Mouse (Mus musculus): ENCODE measurements around the gene Scyl3. TPM values are rescaled to one million over a fixed set of nuclear protein-coding genes. Genes with fewer than 3 reads are reported as not detected.

Scyl3 gene
- polyA plus RNA-seq, 1 experiment from 2014 or later = 16.3 TPM

DNA sequence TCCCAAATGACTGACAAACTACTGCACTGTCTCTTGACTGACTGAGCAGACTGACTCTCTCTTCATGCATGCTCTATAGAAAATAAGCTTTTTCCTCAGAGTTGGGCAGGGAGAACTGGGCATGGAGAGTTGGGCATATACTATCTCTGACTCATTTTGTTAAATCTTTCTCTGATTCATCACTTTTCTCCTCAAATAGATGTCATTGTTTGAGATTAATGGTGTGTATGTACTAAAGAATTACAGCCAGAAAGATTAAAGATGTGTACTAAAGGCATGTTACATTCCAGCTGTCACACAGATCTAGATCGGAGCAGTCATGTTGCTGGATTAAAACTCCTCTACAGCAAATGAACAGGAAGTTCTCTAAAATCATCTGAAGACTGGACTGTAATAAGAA lies 45.6 kb downstream of the Scyl3 start:
- 79% methylated on average over 1 of the region's 1 CpGs for WGBS
- Histone ChIP-seq H3K4me3 (no peak overlapping the region), H3K9ac (no peak overlapping the region), H3K27me3 (no peaks in the 10 kb centered on the region), H3K9me3 (no peaks in the 10 kb centered on the region), H3K27ac (no peak overlapping the region), H3K36me3 (peaks cover 10% of the 10 kb centered on the region), H3K4me1 (no peaks in the 10 kb centered on the region), H3K4me2 (no peak overlapping the region)
- ATAC-seq (ENCODE audit: borderline replicate concordance, extremely low read depth, low FRiP score, low TSS enrichment) = no peak

- WGBS = 86% methylated on average over 2 of the region's 2 CpGs
Measured at GRCm38 (mm10) chr1:163975088-163975487, 46.2 kb downstream of the Scyl3 start.

GRCm38 (mm10) chr1:163976515-163976914 lies 47.6 kb downstream of the Scyl3 start:
- ATAC-seq (ENCODE audit: borderline replicate concordance, extremely low read depth, low FRiP score, low TSS enrichment) = no peak
- no peak overlapping the region for H3K9ac ChIP-seq
- H3K27ac ChIP-seq = no peak overlapping the region
- no peaks in the 10 kb centered on the region for H3K27me3 ChIP-seq
- 82% methylated on average over 1 of the region's 1 CpGs for WGBS
- H3K4me2 ChIP-seq = no peak overlapping the region
- H3K4me1 ChIP-seq = no peaks in the 10 kb centered on the region
- no peak overlapping the region for H3K4me3 ChIP-seq
- H3K36me3 ChIP-seq = peaks cover 17% of the 10 kb centered on the region
- no peaks in the 10 kb centered on the region for H3K9me3 ChIP-seq

More at GRCm38 (mm10) chr1:163975088-163975487, 46.2 kb downstream of the Scyl3 start:
- Histone ChIP-seq H3K4me2 (no peak overlapping the region), H3K36me3 (peaks cover 16% of the 10 kb centered on the region), H3K4me3 (no peak overlapping the region), H3K4me1 (no peaks in the 10 kb centered on the region), H3K27me3 (no peaks in the 10 kb centered on the region), H3K27ac (no peak overlapping the region), H3K9ac (no peak overlapping the region), H3K9me3 (no peaks in the 10 kb centered on the region)
- no peak for ATAC-seq (ENCODE audit: borderline replicate concordance, extremely low read depth, low FRiP score, low TSS enrichment)

GRCm38 (mm10) chr1:163992371-163992770 lies 63.5 kb downstream of the Scyl3 start:
- Histone ChIP-seq H3K4me3 (no peak overlapping the region), H3K4me2 (no peak overlapping the region), H3K9ac (no peak overlapping the region), H3K9me3 (no peaks in the 10 kb centered on the region), H3K36me3 (no peaks in the 10 kb centered on the region), H3K27ac (no peak overlapping the region), H3K27me3 (no peaks in the 10 kb centered on the region), H3K4me1 (peaks cover 7% of the 10 kb centered on the region)
- ATAC-seq (ENCODE audit: borderline replicate concordance, extremely low read depth, low FRiP score, low TSS enrichment) = no peak
- WGBS = 82% methylated on average over 4 of the region's 4 CpGs

DNA sequence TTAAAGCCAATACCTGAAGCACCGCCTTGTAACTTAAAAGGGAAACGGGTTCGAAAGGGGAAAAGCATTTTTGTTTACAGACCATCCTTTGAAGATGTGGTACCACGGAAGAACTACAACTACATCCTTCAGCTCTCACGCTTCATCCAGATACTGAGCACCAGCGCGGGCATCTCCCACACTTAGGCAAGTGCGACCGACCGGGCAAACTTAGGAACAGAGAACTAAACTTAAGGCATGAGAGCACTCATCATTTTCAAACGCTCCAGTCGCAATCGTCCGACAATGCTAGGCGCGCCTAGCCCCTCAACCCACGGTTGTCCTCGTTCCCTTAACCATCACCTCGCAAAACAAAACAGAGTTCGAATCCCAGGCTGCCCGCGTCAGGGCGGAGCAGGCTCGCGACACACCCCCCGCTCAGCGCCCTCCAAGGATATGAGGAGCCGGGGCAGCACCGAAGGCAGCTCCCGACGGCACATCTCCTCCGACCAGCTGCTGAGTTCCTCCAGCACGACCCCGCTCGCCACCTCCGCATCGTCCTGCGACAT lies 65.3 kb downstream of the Scyl3 start:
- Histone ChIP-seq H3K4me2 (peak overlapping the region; percentile 59), H3K36me3 (no peaks in the 10 kb centered on the region), H3K9me3 (no peaks in the 10 kb centered on the region), H3K27ac (peak overlapping the region; percentile 57), H3K4me3 (peak overlapping the region; percentile 72), H3K9ac (peak overlapping the region; percentile 73), H3K4me1 (peaks cover 7% of the 10 kb centered on the region), H3K27me3 (no peaks in the 10 kb centered on the region)
- ATAC-seq (ENCODE audit: borderline replicate concordance, extremely low read depth, low FRiP score, low TSS enrichment) = peak; percentile 36
- 1% methylated on average over 38 of the region's 38 CpGs for WGBS

- Histone ChIP-seq H3K9me3 (no peaks in the 10 kb centered on the region), H3K36me3 (no peaks in the 10 kb centered on the region), H3K4me1 (peaks cover 7% of the 10 kb centered on the region), H3K4me2 (peak within 1 kb of the TSS; percentile 59), H3K27ac (peak within 1 kb of the TSS; percentile 65), H3K4me3 (peak within 1 kb of the TSS; percentile 72), H3K27me3 (no peaks in the 10 kb centered on the region), H3K9ac (peak within 1 kb of the TSS; percentile 73)
- ATAC-seq (ENCODE audit: borderline replicate concordance, extremely low read depth, low FRiP score, low TSS enrichment) = peak; percentile 97
- WGBS = 2% methylated on average over 43 of the region's 43 CpGs
Measured at GRCm38 (mm10) chr1:163994721-163995608, 66.1 kb downstream of the Scyl3 start, which contains the start of the genes BC055324 and Mettl18. TSS of gene BC055324 (minus strand) at chr1:163994796. TSS of gene Mettl18 (plus strand) at chr1:163994889.

- no peak for ATAC-seq (ENCODE audit: borderline replicate concordance, extremely low read depth, low FRiP score, low TSS enrichment)
- Histone ChIP-seq H3K4me3 (peak overlapping the region; percentile 72), H3K27ac (no peak overlapping the region), H3K36me3 (no peaks in the 10 kb centered on the region), H3K27me3 (no peaks in the 10 kb centered on the region), H3K9me3 (no peaks in the 10 kb centered on the region), H3K9ac (peak overlapping the region; percentile 70; the same call in 1 of the 2 replicates), H3K4me2 (peak overlapping the region; percentile 59), H3K4me1 (peaks cover 7% of the 10 kb centered on the region)
- 75% methylated on average over 2 of the region's 2 CpGs for WGBS
Measured at GRCm38 (mm10) chr1:163995609-163995913, 66.7 kb downstream of the Scyl3 start.

GRCm38 (mm10) chr1:164001831-164002452 lies 73.0 kb downstream of the Scyl3 start:
- Histone ChIP-seq H3K36me3 (no peaks in the 10 kb centered on the region), H3K27ac (no peak overlapping the region), H3K9ac (no peak overlapping the region), H3K4me1 (no peaks in the 10 kb centered on the region), H3K27me3 (no peaks in the 10 kb centered on the region), H3K4me3 (no peak overlapping the region), H3K9me3 (no peaks in the 10 kb centered on the region), H3K4me2 (no peak overlapping the region)
- no peak for ATAC-seq (ENCODE audit: borderline replicate concordance, extremely low read depth, low FRiP score, low TSS enrichment)
- 69% methylated on average over 6 of the region's 6 CpGs for WGBS

DNA sequence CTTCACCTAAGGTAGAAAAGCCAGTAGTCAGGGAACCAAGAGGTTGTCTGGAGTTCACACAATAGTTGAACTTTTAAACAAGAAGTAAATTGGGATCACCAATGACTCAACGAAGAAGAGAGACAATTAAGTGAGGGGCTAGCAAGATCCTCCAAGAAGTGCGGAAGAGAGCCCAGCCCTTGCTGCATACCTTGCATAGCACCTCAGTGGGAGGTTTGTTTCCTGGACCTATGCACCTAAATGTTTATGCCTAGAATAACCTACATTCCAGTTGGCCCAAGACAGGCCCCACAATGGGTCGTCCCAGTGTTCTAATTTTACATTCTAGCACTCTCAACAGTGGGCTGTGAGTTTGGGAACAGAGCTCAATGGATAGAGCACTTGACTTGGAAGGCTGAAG lies 75.4 kb downstream of the Scyl3 start:
- no peak overlapping the region for H3K4me2 ChIP-seq
- H3K27ac ChIP-seq = no peak overlapping the region
- 75% methylated on average over 3 of the region's 3 CpGs for WGBS
- H3K9ac ChIP-seq = no peak overlapping the region
- no peaks in the 10 kb centered on the region for H3K9me3 ChIP-seq
- no peaks in the 10 kb centered on the region for H3K4me1 ChIP-seq
- no peak overlapping the region for H3K4me3 ChIP-seq
- no peaks in the 10 kb centered on the region for H3K27me3 ChIP-seq
- H3K36me3 ChIP-seq = no peaks in the 10 kb centered on the region
- ATAC-seq (ENCODE audit: borderline replicate concordance, extremely low read depth, low FRiP score, low TSS enrichment) = no peak

Other genes with a start within 250 kb of the Scyl3 start
- gene Mettl11b, start 203.9 kb upstream of the Scyl3 start, polyA plus RNA-seq (2015; fragmentation: Nextera tagmentation; extraction: Ambion mirVana) = 0.45 and 0.58 TPM in 2 replicates
- 28.3 and 28.4 TPM in 2 replicates for gene Kifap3, start 149.5 kb upstream of the Scyl3 start, polyA plus RNA-seq (2015; fragmentation: Nextera tagmentation; extraction: Ambion mirVana)
- 27.2 and 28.5 TPM in 2 replicates for gene BC055324, start 65.7 kb downstream of the Scyl3 start, polyA plus RNA-seq (2015; fragmentation: Nextera tagmentation; extraction: Ambion mirVana)
- 10.5 and 11.8 TPM in 2 replicates for gene Mettl18, start 65.8 kb downstream of the Scyl3 start, polyA plus RNA-seq (2015; fragmentation: Nextera tagmentation; extraction: Ambion mirVana)
- 0.07 TPM in 1 of 2 replicates, not detected in the other for gene Sele, start 119.1 kb downstream of the Scyl3 start, polyA plus RNA-seq (2015; fragmentation: Nextera tagmentation; extraction: Ambion mirVana)
- gene Sell, start 132.9 kb downstream of the Scyl3 start, polyA plus RNA-seq (2015; fragmentation: Nextera tagmentation; extraction: Ambion mirVana) = 1.8 and 6.3 TPM in 2 replicates
- gene Selp, start 186.2 kb downstream of the Scyl3 start, polyA plus RNA-seq (2015; fragmentation: Nextera tagmentation; extraction: Ambion mirVana) = 0.06 and 0.37 TPM in 2 replicates
- gene F5, start 222.7 kb downstream of the Scyl3 start, polyA plus RNA-seq (2015; fragmentation: Nextera tagmentation; extraction: Ambion mirVana) = 0.20 and 0.30 TPM in 2 replicates